Comparison of ENCODE assay signal across 18 mouse cellular contexts in genomic region chr12:74163080-74163479, GRCm38 (mm10).
"Had no signal": no experiment of that assay in that cellular context is flagged by ENCODE, and none has a peak within 500 bp of the region (broad histone marks: within the 10 kb centered on the region; RNA-seq: fewer than 3 reads in every experiment).

No protein-coding gene starts in this region.

- H3K27ac ChIP-seq: midbrain, embryonic 10.5 days; midbrain, embryonic 12.5 days; neural tube, embryonic 13.5 days; neural tube, embryonic 15.5 days; stomach, embryonic 15.5 days; stomach, postnatal 0 days had no signal

- ATAC-seq: midbrain, embryonic 16.5 days had no signal

- H3K9ac ChIP-seq: lung, embryonic 14.5 days; midbrain, embryonic 12.5 days; neural tube, embryonic 13.5 days; neural tube, embryonic 15.5 days; stomach, embryonic 15.5 days had no signal

- H3K9me3 ChIP-seq: midbrain, embryonic 10.5 days; midbrain, embryonic 12.5 days; neural tube, embryonic 13.5 days; neural tube, embryonic 15.5 days; stomach, embryonic 15.5 days had no signal

- H3K36me3 ChIP-seq: midbrain, embryonic 10.5 days; midbrain, embryonic 12.5 days; neural tube, embryonic 13.5 days; neural tube, embryonic 15.5 days; stomach, embryonic 15.5 days had no signal

- DNase-seq: lung, adult 18-20 months; lung, embryonic 14.5 days; lung, postnatal 10 days; lung, postnatal 4 days; midbrain, embryonic 14.5 days; retina, postnatal 1 day; right cerebral cortex, adult 18-20 months; thymus, adult 18-20 months; thymus, postnatal 14 days; thymus, postnatal 36 days had no signal

- H3K27me3 ChIP-seq: midbrain, embryonic 12.5 days; neural tube, embryonic 13.5 days; neural tube, embryonic 15.5 days; stomach, embryonic 15.5 days had no signal

- H3K4me3 ChIP-seq: midbrain, embryonic 10.5 days; midbrain, embryonic 12.5 days; myocyte; neural tube, embryonic 13.5 days; neural tube, embryonic 15.5 days; stomach, embryonic 15.5 days had no signal

- H3K4me2 ChIP-seq: lung, embryonic 14.5 days; midbrain, embryonic 12.5 days; neural tube, embryonic 13.5 days; neural tube, embryonic 15.5 days; stomach, embryonic 15.5 days had no signal

- H3K4me1 ChIP-seq: midbrain, embryonic 10.5 days; midbrain, embryonic 12.5 days; neural tube, embryonic 13.5 days; neural tube, embryonic 15.5 days; stomach, embryonic 15.5 days had no signal
